Mouse (Mus musculus) forebrain, postnatal 0 days (tissue): ENCODE measurements around the gene Gm20695. TPM values are rescaled to one million over a fixed set of nuclear protein-coding genes. Genes with fewer than 3 reads are reported as not detected.

Source experiments
- ATAC-seq: fragments of 200-750 bp; cut with Nextera tagmentation; 2 replicates; pipeline ENCODE4 v1.8.0; 2017; ENCODE audit warnings: mild to moderate bottlenecking, moderate library complexity
- DNase-seq: peaks from one replicate; pipeline ENCODE4 v3.0.0-alpha.2; 2015
- H3K27ac ChIP-seq: fragments of 300-500 bp; sonication (generic); 2 replicates; pipeline ENCODE4 v1.5.1; 2014; ENCODE audit warnings: low read depth, mild to moderate bottlenecking, antibody characterized with exemption, low read length, moderate library complexity, mixed read lengths
- H3K27me3 ChIP-seq: fragments of 300-500 bp; sonication (generic); 2 replicates; pipeline ENCODE4 v1.6.1; 2014; ENCODE audit warnings: mild to moderate bottlenecking, low read length, mixed read lengths; ENCODE audit not compliant: insufficient read depth
- H3K36me3 ChIP-seq: fragments of 300-500 bp; sonication (generic); 2 replicates; pipeline ENCODE4 v1.6.1; 2014; ENCODE audit warnings: mild to moderate bottlenecking, moderate library complexity; ENCODE audit not compliant: insufficient read depth
- H3K4me1 ChIP-seq: fragments of 300-500 bp; sonication (generic); 2 replicates; pipeline ENCODE4 v1.6.1; 2014; ENCODE audit warnings: antibody characterized with exemption; ENCODE audit not compliant: insufficient read depth
- H3K4me2 ChIP-seq: fragments of 300-500 bp; sonication (generic); 2 replicates; pipeline ENCODE4 v1.6.1; 2014; ENCODE audit warnings: low read depth, mild to moderate bottlenecking, moderate library complexity
- H3K4me3 ChIP-seq: fragments of 300-500 bp; sonication (generic); 2 replicates; pipeline ENCODE4 v1.5.1; 2014; ENCODE audit warnings: low read depth, low read length, mixed read lengths
- H3K9ac ChIP-seq: fragments of 300-500 bp; sonication (generic); 2 replicates; pipeline ENCODE4 v1.6.1; 2014; ENCODE audit warnings: mild to moderate bottlenecking
- H3K9me3 ChIP-seq: fragments of 300-500 bp; sonication (generic); 2 replicates; pipeline ENCODE4 v1.6.1; 2016; ENCODE audit warnings: low read length
- CTCF ChIP-seq: sonication (generic); IDR thresholded peaks from 2 replicates; pipeline ENCODE4 v1.5.1; 2016; ENCODE audit warnings: antibody characterized with exemption, control low read depth, low read depth
- whole genome bisulfite sequencing: fragments of 180-500 bp; shearing (Covaris S2); extraction: QIAGEN DNeasy Blood & Tissue Kit; methylation state at CpG from one replicate; pipeline ENCODE4 v1.1.7; 2014; 5-methylcytosine and 5-hydroxymethylcytosine counted together
- microRNA-seq, 2 experiments: library from miRNA; unstranded; fragments of <30 nt; microRNA quantifications; one replicate each; pipeline ENCODE4; 2016
- polyA plus RNA-seq: library from polyadenylated mRNA; unstranded; fragments of >200 nt; fragmentation: Nextera tagmentation; extraction: Ambion mirVana; gene quantifications from 2 replicates; pipeline ENCODE4 v1.2.1, GENCODE M21; 2015
- total RNA-seq: library from RNA; depleted of rRNA; stranded (reverse); fragments of >200 nt; gene quantifications from 2 replicates; pipeline ENCODE4 v1.2.3, GENCODE M21; 2014; rRNA removed

Gene Gm20695
- total and polyA plus RNA-seq, 2 experiments from 2014 or later: 2.4 to 5.6 TPM

- no peak overlapping the region for H3K4me2 ChIP-seq
- H3K4me3 ChIP-seq: no peak overlapping the region
- no peak for TF ChIP-seq CTCF
- DNase-seq (no peak), ATAC-seq (no peak)
- no peak overlapping the region for H3K27ac ChIP-seq
- no peaks in the 10 kb centered on the region for H3K36me3 ChIP-seq
- no peaks in the 10 kb centered on the region for H3K4me1 ChIP-seq
- no peak overlapping the region for H3K9ac ChIP-seq
- no peaks in the 10 kb centered on the region for H3K9me3 ChIP-seq
- WGBS: 80% methylated on average over 6 of the region's 6 CpGs
- H3K27me3 ChIP-seq: no peaks in the 10 kb centered on the region
These were observed 71.9 kb downstream of the Gm20695 start for GRCm38 (mm10) chr16:3956369-3956768.

- WGBS: 72% methylated on average over 2 of the region's 2 CpGs
- H3K27ac ChIP-seq: no peak overlapping the region
- TF ChIP-seq CTCF: no peak
- no peaks in the 10 kb centered on the region for H3K36me3 ChIP-seq
- no peaks in the 10 kb centered on the region for H3K27me3 ChIP-seq
- DNase-seq: no peak
- no peak overlapping the region for H3K9ac ChIP-seq
- H3K9me3 ChIP-seq: no peaks in the 10 kb centered on the region
- H3K4me1 ChIP-seq: no peaks in the 10 kb centered on the region
- ATAC-seq: no peak
- H3K4me2 ChIP-seq: no peak overlapping the region
- H3K4me3 ChIP-seq: no peak overlapping the region
These were observed 74.8 kb downstream of the Gm20695 start for GRCm38 (mm10) chr16:3959261-3959660.

GRCm38 (mm10) chr16:3964990-3965389 lies 80.5 kb downstream of the Gm20695 start:
- 82% methylated on average over 10 of the region's 10 CpGs for WGBS
- no peak for DNase-seq
- H3K27me3 ChIP-seq: no peaks in the 10 kb centered on the region
- no peaks in the 10 kb centered on the region for H3K36me3 ChIP-seq
- no peak for ATAC-seq
- no peak overlapping the region for H3K4me2 ChIP-seq
- no peaks in the 10 kb centered on the region for H3K9me3 ChIP-seq
- H3K9ac ChIP-seq: no peak overlapping the region
- no peak for TF ChIP-seq CTCF
- no peak overlapping the region for H3K27ac ChIP-seq
- H3K4me3 ChIP-seq: no peak overlapping the region
- no peaks in the 10 kb centered on the region for H3K4me1 ChIP-seq

GRCm38 (mm10) chr16:3965534-3965933 lies 81.1 kb downstream of the Gm20695 start:
- H3K36me3 ChIP-seq: no peaks in the 10 kb centered on the region
- H3K9ac ChIP-seq: no peak overlapping the region
- H3K4me1 ChIP-seq: no peaks in the 10 kb centered on the region
- no peak for TF ChIP-seq CTCF
- no peak for ATAC-seq
- no peak for DNase-seq
- H3K27ac ChIP-seq: no peak overlapping the region
- H3K27me3 ChIP-seq: no peaks in the 10 kb centered on the region
- WGBS: 78% methylated on average over 3 of the region's 3 CpGs
- no peak overlapping the region for H3K4me3 ChIP-seq
- no peaks in the 10 kb centered on the region for H3K9me3 ChIP-seq
- H3K4me2 ChIP-seq: no peak overlapping the region

Small RNA genes lying within 50 kb of the gene (microRNA-seq; reads per million reads assigned to microRNA genes)
- gene Gm23493: 0 reads per million in 2 experiments

Other genes with a start within 250 kb of the Gm20695 start
- not detected in 2 replicates for gene Mefv, start 166.6 kb upstream of the Gm20695 start, total RNA-seq
- not detected in 2 replicates for gene Mefv, start 166.6 kb upstream of the Gm20695 start, polyA plus RNA-seq
- 36.4 and 37.1 TPM in 2 replicates for gene Zfp263, start 140.6 kb upstream of the Gm20695 start, total RNA-seq
- gene Zfp263, start 140.6 kb upstream of the Gm20695 start, polyA plus RNA-seq: 25.1 and 36.4 TPM in 2 replicates
- not detected in 2 replicates for gene Olfr15, start 53.8 kb upstream of the Gm20695 start, total RNA-seq
- not detected in 2 replicates for gene Olfr15, start 53.8 kb upstream of the Gm20695 start, polyA plus RNA-seq
- gene Zfp174, start 37.4 kb upstream of the Gm20695 start, total RNA-seq: 3.9 and 4.4 TPM in 2 replicates
- 1.2 and 1.9 TPM in 2 replicates for gene Zfp174, start 37.4 kb upstream of the Gm20695 start, polyA plus RNA-seq
- gene Naa60, start 12.3 kb upstream of the Gm20695 start, total RNA-seq: 61.6 and 81.1 TPM in 2 replicates
- gene Naa60, start 12.3 kb upstream of the Gm20695 start, polyA plus RNA-seq: 86.1 and 97.1 TPM in 2 replicates
- gene Zfp597, start 87 bp upstream of the Gm20695 start, total RNA-seq: 38.2 and 54.8 TPM in 2 replicates
- gene Zfp597, start 87 bp upstream of the Gm20695 start, polyA plus RNA-seq: 6.5 and 10.4 TPM in 2 replicates
- gene 1700037C18Rik, start 24.0 kb downstream of the Gm20695 start, total RNA-seq: 5.5 and 10.3 TPM in 2 replicates
- 12.2 and 13.6 TPM in 2 replicates for gene 1700037C18Rik, start 24.0 kb downstream of the Gm20695 start, polyA plus RNA-seq
- gene Cluap1, start 24.2 kb downstream of the Gm20695 start, total RNA-seq: 36.9 and 52.6 TPM in 2 replicates
- 45.2 and 48.1 TPM in 2 replicates for gene Cluap1, start 24.2 kb downstream of the Gm20695 start, polyA plus RNA-seq
- gene Nlrc3, start 92.0 kb downstream of the Gm20695 start, total RNA-seq: 0.76 and 0.77 TPM in 2 replicates
- 0.28 and 0.62 TPM in 2 replicates for gene Nlrc3, start 92.0 kb downstream of the Gm20695 start, polyA plus RNA-seq
- 46.0 and 50.7 TPM in 2 replicates for gene Slx4, start 119.1 kb downstream of the Gm20695 start, total RNA-seq
- 11.8 and 17.7 TPM in 2 replicates for gene Slx4, start 119.1 kb downstream of the Gm20695 start, polyA plus RNA-seq
- not detected in 2 replicates for gene Dnase1, start 152.3 kb downstream of the Gm20695 start, total RNA-seq
- 1.3 and 3.1 TPM in 2 replicates for gene Dnase1, start 152.3 kb downstream of the Gm20695 start, polyA plus RNA-seq
- 41.7 and 43.3 TPM in 2 replicates for gene Trap1, start 193.2 kb downstream of the Gm20695 start, total RNA-seq
- 43.3 and 43.5 TPM in 2 replicates for gene Trap1, start 193.2 kb downstream of the Gm20695 start, polyA plus RNA-seq